Mouse (Mus musculus) neural tube, embryonic 13.5 days (tissue): ENCODE data around the gene Tifa. TPM values are rescaled to one million over a fixed set of nuclear protein-coding genes. Genes with fewer than 3 reads are reported as not detected.
A peak's percentile ranks its signal among the peaks of the same experiment; 100 is the strongest.

Experiments used
- ATAC-seq: fragments of 200-750 bp; cut with Nextera tagmentation; 2 replicates; pipeline ENCODE4 v1.8.0; 2017; ENCODE audit warnings: low read depth, mild to moderate bottlenecking, moderate TSS enrichment, moderate library complexity
- H3K27ac ChIP-seq: fragments of 300-500 bp; sonication (generic); replicated peaks from 2 replicates; pipeline ENCODE4 v1.5.1; 2015; ENCODE audit warnings: moderate library complexity, mild to moderate bottlenecking, inconsistent platforms
- H3K27me3 ChIP-seq: fragments of 300-500 bp; sonication (generic); 2 replicates; pipeline ENCODE4 v1.6.1; 2015; ENCODE audit warnings: mild to moderate bottlenecking, inconsistent platforms
- H3K36me3 ChIP-seq: fragments of 300-500 bp; sonication (generic); 2 replicates; pipeline ENCODE4 v1.6.1; 2015; ENCODE audit warnings: mild to moderate bottlenecking, inconsistent platforms
- H3K4me1 ChIP-seq: fragments of 300-500 bp; sonication (generic); replicated peaks from 2 replicates; pipeline ENCODE4 v1.6.1; 2015; ENCODE audit warnings: inconsistent platforms
- H3K4me2 ChIP-seq: fragments of 300-500 bp; sonication (generic); 2 replicates; pipeline ENCODE4 v1.6.1; 2015; ENCODE audit warnings: inconsistent platforms, mild to moderate bottlenecking, moderate library complexity
- H3K4me3 ChIP-seq: fragments of 300-500 bp; sonication (generic); 2 replicates; pipeline ENCODE4 v1.5.1; 2015; ENCODE audit warnings: mild to moderate bottlenecking, inconsistent platforms
- H3K9ac ChIP-seq: fragments of 300-500 bp; sonication (generic); 2 replicates; pipeline ENCODE4 v1.6.1; 2015; ENCODE audit warnings: moderate library complexity, mild to moderate bottlenecking, inconsistent platforms
- H3K9me3 ChIP-seq: fragments of 300-500 bp; sonication (generic); 2 replicates; pipeline ENCODE4 v1.6.1; 2016; ENCODE audit warnings: inconsistent platforms
- WGBS: fragments of 180-500 bp; shearing (Covaris S2); methylation state at CpG from one replicate; pipeline ENCODE4 v1.1.7; 2015; 5-methylcytosine and 5-hydroxymethylcytosine counted together
- polyA plus RNA-seq: library from polyadenylated mRNA; unstranded; fragments of >200 nt; fragmentation: Nextera tagmentation; extraction: Ambion mirVana; gene quantifications from 2 replicates; pipeline ENCODE4 v1.2.1, GENCODE M21; 2015

Tifa gene
- polyA plus RNA-seq, 1 experiment from 2014 or later, result 2.9 TPM

DNA sequence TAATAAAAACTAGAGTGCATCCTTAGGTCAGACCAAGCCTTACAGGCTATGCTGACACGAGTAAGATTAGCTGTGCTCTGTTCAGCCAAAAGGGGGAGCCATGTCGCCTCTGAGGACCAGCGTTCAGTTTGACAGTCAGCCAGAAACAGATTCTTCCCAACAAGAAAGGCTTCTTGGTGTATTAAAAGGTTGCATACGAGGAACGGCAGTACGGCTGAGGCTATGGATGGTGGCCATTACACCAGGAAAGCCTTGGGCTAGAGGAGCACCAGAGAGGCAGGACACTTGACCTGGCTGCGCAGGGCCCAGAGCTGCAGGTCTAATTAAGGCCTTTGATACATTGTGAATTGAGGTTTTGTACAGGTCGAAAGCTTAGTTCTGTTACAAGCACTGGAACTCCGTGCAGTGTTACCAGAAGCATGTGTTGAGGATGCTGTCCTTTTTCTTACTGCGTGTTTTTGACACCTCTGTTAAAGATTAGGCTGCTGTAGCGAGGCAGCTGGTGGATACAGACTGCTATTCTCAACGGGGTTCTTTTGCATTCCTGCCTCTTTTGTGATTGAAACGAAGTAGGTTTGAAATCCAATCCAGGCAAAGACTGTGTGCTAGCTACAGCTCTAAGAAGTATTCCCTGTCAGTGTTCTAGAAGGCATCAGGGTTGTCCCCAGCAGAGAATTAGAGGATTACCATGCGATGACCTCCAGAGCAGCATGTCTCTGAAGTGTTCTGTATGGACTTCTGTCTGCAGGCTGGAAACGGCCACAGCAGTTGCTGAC is 64.0 kb downstream of the Tifa start:
- 18% methylated on average over 15 of the region's 15 CpGs for WGBS
- no peaks in the 10 kb centered on the region for H3K36me3 ChIP-seq
- H3K27ac ChIP-seq, result no peak overlapping the region
- H3K9ac ChIP-seq, result peak overlapping the region; percentile 45
- no peak overlapping the region for H3K4me3 ChIP-seq
- peak; percentile 81 for ATAC-seq
- H3K4me2 ChIP-seq, result peak overlapping the region; percentile 43
- no peaks in the 10 kb centered on the region for H3K27me3 ChIP-seq
- H3K4me1 ChIP-seq, result peaks cover 8% of the 10 kb centered on the region
- no peaks in the 10 kb centered on the region for H3K9me3 ChIP-seq

DNA sequence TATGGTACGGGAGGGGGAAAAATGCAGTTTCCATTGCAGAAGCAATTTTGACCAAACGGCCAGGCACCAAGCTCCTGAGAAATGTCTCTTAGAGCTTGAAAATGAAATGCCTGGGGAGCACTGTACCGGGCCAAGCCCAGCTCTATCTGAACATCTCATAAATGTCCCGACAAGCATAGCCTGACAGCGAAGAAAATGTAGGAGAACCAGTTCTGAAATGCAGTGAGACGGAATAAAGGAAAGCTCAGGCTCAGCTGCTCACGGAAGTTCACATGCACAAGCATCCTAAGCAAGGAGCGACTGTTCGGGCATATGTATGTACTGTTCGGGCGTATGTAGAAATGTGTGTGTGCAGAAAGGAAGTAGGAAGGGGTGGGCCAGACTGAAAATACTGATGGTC is 71.7 kb downstream of the Tifa start:
- Histone ChIP-seq H3K4me2 (no peak overlapping the region), H3K9ac (no peak overlapping the region), H3K27me3 (no peaks in the 10 kb centered on the region), H3K36me3 (no peaks in the 10 kb centered on the region), H3K4me3 (no peak overlapping the region), H3K27ac (no peak overlapping the region), H3K4me1 (peaks cover 5% of the 10 kb centered on the region; the same call in 1 of the 2 replicates), H3K9me3 (0 out of 2 replicates have a peak, but pooled peaks cover 5% of the 10 kb centered on the region)
- ATAC-seq, result no peak
- WGBS, result 92% methylated on average over 11 of the region's 11 CpGs

DNA sequence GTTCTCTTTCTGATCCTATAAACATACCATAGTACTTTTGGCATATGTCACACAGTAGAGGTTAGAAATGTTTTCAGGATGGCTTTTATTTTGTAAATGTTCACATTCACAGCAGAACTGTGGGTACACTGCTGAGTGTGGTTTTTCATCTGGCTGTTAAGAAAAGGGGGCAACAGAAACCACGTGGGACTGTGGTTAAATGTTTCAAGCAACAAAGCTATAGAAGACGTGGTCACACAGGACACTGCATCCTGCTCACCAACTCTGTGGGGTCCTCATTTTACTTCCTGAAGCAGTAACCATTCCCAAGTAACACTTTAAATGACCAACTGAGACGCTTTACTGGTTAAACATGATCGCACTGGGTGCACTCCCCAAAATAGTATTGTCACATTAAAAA is 72.9 kb downstream of the Tifa start:
- Histone ChIP-seq H3K9ac (no peak overlapping the region), H3K4me1 (peaks cover 5% of the 10 kb centered on the region; the same call in 1 of the 2 replicates), H3K27ac (no peak overlapping the region), H3K9me3 (0 out of 2 replicates have a peak, but pooled peaks cover 5% of the 10 kb centered on the region), H3K4me3 (no peak overlapping the region), H3K36me3 (no peaks in the 10 kb centered on the region), H3K4me2 (no peak overlapping the region), H3K27me3 (no peaks in the 10 kb centered on the region)
- WGBS, result 77% methylated on average over 4 of the region's 4 CpGs
- no peak for ATAC-seq

DNA sequence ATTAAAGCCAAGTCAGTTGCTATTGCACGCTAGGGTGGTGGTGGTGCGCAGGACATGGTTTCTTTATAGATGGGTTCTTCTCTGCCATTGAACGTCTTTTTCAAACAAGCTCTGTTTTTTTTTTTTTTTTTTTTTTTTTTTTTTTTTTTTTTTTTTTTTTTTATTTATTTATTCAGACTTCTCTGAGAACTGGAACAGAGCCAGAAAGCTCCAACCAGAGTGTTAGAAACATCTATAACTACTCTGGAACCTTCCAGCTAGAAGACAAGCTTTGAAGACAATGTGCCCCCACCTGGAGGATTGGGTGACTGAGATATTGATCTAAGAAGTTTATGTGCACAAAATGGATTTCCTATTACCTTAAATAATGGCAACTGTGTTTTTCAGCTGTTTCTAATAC is 74.0 kb downstream of the Tifa start:
- 76% methylated on average over 3 of the region's 3 CpGs for WGBS
- H3K27ac ChIP-seq, result no peak overlapping the region

DNA sequence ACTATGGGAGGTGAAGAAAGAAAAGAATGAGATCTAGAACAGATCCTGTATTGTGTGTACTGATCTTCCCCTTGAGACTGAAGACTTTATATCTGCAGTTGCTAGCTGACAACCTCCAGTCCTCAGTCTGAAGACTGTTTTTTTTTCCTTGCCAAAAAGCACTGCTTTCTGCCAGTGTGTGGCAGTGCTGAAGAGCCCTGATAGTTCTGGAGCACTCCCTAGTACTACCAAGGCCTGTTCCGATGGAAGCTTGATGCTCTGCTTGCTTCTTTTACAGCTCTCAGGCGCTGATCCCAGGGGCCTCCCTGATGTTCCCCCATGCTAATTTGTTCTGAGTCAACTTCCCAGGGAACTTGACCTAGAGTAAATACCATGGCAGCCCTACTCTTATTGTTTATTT is 74.6 kb downstream of the Tifa start:
- peaks cover 10% of the 10 kb centered on the region for H3K4me1 ChIP-seq
- no peaks in the 10 kb centered on the region for H3K27me3 ChIP-seq
- 0 out of 2 replicates have a peak, but pooled peaks cover 1% of the 10 kb centered on the region for H3K9me3 ChIP-seq
- 48% methylated on average over 2 of the region's 2 CpGs for WGBS
- no peak overlapping the region for H3K27ac ChIP-seq
- H3K4me2 ChIP-seq, result no peak overlapping the region
- ATAC-seq, result no peak
- no peak overlapping the region for H3K4me3 ChIP-seq
- no peaks in the 10 kb centered on the region for H3K36me3 ChIP-seq
- H3K9ac ChIP-seq, result no peak overlapping the region

More for the DNA sequence above, 74.0 kb downstream of the Tifa start:
- ATAC-seq, result no peak
- Histone ChIP-seq H3K4me2 (no peak overlapping the region), H3K27me3 (no peaks in the 10 kb centered on the region), H3K36me3 (no peaks in the 10 kb centered on the region), H3K9me3 (0 out of 2 replicates have a peak, but pooled peaks cover 5% of the 10 kb centered on the region), H3K9ac (no peak overlapping the region), H3K4me3 (no peak overlapping the region), H3K4me1 (peaks cover 5% of the 10 kb centered on the region; the same call in 1 of the 2 replicates)

DNA sequence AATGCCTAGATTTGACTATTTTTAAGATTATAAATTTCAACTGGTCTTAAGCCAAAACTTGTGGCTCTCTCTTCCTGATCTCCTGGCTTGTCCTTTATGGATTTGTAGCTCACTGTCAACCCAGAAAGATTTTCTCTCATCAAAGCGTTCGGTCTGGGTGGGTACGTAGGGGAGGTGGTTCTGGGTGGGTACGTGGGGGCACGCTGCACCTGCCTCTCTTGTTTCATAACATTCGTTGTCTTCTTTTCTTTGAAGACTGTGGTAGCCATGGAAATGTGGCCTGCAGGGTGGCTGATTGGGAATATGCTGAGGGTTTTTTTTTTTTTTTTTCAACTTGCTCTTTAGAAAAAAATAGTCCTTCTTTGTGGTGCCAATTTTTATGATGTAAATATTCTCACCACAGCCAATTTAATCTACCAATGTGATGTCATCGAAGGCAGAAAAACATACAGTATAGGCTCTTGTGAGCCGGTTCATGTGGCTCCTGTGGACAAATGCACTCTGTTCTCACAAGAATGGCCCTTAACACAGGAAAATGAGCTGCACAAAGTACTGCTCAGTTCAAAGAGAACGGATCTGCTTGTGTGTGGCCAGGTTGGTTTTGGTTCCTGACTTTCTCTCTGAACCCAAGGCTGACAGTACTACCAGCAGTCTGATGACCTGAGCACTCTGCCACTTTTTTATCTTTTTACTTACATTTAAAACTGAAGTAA is 78.6 kb downstream of the Tifa start:
- Histone ChIP-seq H3K27ac (no peak overlapping the region), H3K36me3 (no peaks in the 10 kb centered on the region), H3K9ac (no peak overlapping the region), H3K4me2 (no peak overlapping the region), H3K4me1 (peaks cover 11% of the 10 kb centered on the region), H3K4me3 (no peak overlapping the region), H3K27me3 (no peaks in the 10 kb centered on the region), H3K9me3 (no peaks in the 10 kb centered on the region)
- no peak for ATAC-seq
- WGBS, result 43% methylated on average over 9 of the region's 9 CpGs

DNA sequence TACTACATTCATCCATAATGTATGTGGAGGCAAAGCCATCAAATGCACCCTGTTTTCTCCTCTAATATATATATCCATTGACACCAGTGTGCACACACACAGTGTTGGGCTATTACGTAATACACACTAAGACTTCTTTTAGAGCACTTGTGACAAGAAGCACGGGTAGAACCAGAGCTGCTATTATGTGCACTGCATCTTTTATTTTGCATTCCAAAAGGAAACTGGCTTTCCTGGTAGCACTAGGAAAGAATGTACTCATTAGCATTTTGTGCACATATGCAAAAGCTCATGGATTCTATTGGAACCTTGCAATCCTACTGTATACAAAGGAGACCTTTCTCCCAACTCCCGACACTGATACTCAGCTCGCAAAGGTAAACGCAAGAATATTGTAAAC is 79.3 kb downstream of the Tifa start:
- WGBS, result 35% methylated on average over 5 of the region's 5 CpGs
- Histone ChIP-seq H3K9me3 (no peaks in the 10 kb centered on the region), H3K27me3 (no peaks in the 10 kb centered on the region), H3K4me1 (peaks cover 17% of the 10 kb centered on the region), H3K4me2 (no peak overlapping the region), H3K27ac (no peak overlapping the region), H3K9ac (no peak overlapping the region), H3K36me3 (no peaks in the 10 kb centered on the region), H3K4me3 (no peak overlapping the region)
- ATAC-seq, result peak; percentile 67

DNA sequence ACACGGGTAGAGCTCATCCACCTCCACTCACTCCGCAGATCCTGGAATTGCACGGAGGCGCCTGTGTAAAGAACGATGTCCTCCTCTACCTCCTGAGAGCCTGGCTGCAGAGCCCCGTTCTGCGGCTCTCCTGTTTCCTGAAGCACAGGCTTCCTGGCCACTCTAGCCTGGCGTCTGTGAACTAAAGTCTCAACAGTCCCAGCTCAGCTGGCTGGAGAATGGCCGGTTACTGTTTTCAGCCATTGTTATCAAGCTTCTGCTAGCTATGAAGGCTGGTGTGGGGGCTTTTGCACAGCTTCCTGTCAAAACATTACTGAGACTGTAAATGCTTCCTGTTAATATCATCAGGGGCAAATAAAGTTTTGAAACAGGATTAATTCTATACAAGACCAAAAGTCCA is 82.0 kb downstream of the Tifa start:
- Histone ChIP-seq H3K9ac (no peak overlapping the region), H3K4me1 (peaks cover 23% of the 10 kb centered on the region), H3K4me3 (no peak overlapping the region), H3K36me3 (no peaks in the 10 kb centered on the region), H3K9me3 (no peaks in the 10 kb centered on the region), H3K27ac (no peak overlapping the region), H3K4me2 (no peak overlapping the region), H3K27me3 (no peaks in the 10 kb centered on the region)
- WGBS, result 79% methylated on average over 9 of the region's 9 CpGs
- no peak for ATAC-seq

DNA sequence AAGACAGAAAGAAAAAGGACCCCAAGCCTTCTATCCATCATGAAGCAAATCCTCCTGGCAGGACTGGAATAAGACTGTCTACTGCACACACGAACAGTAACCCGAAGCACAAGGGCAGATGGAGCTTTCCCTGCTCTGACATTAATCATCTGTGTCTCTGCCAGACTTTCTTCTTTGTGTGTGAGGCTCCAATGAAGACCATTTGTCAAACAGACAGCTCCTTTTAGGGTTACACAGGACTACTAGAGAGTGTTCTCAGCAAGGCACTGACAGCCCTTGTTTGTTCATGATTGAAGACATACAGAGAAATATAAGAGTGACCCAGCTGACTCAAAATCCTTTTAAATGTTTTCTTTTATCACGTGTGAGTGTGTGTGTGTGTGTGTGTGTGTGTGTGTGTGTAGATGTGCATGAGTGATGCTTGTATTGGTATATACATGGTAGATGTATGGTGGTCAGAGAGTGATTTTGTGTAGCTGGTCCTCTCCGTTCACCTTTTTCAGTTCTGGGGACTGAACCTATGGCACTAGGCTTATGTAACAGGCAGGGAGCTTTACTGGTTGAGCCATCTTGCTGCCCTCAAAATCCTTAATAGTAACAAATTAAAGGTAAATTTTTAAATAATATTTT is 84.8 kb downstream of the Tifa start:
- Histone ChIP-seq H3K9me3 (no peaks in the 10 kb centered on the region), H3K27ac (peak overlapping the region; percentile 43), H3K9ac (no peak overlapping the region), H3K27me3 (no peaks in the 10 kb centered on the region), H3K36me3 (no peaks in the 10 kb centered on the region), H3K4me1 (peaks cover 17% of the 10 kb centered on the region), H3K4me2 (no peak overlapping the region), H3K4me3 (no peak overlapping the region)
- 9% methylated on average over 4 of the region's 4 CpGs for WGBS
- ATAC-seq, result peak; percentile 89

DNA sequence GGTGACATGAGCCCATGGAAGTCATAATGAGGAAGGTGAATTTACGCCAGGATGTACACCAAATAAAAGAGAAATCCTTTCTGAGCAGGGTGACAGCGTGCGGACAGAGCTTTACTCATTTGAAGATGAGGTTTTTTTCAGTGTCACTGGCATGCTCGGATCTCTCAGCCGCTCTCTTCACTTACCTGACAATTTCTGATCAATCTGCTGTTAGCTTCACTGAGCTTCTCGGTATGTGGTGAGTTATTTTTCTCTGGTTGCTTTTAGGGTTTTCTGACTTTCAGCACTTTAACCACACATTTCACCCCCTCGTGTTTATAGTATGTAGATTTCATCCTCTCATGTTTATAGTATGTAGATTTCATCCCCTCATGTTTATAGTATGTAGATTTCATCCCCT is 85.5 kb downstream of the Tifa start:
- peaks cover 17% of the 10 kb centered on the region for H3K4me1 ChIP-seq
- H3K9me3 ChIP-seq, result no peaks in the 10 kb centered on the region
- peak overlapping the region; percentile 49; the same call in 1 of the 2 replicates for H3K27ac ChIP-seq
- WGBS, result 53% methylated on average over 7 of the region's 7 CpGs
- no peaks in the 10 kb centered on the region for H3K36me3 ChIP-seq
- no peak overlapping the region for H3K9ac ChIP-seq
- H3K4me3 ChIP-seq, result no peak overlapping the region
- H3K27me3 ChIP-seq, result no peaks in the 10 kb centered on the region
- no peak for ATAC-seq
- no peak overlapping the region for H3K4me2 ChIP-seq

DNA sequence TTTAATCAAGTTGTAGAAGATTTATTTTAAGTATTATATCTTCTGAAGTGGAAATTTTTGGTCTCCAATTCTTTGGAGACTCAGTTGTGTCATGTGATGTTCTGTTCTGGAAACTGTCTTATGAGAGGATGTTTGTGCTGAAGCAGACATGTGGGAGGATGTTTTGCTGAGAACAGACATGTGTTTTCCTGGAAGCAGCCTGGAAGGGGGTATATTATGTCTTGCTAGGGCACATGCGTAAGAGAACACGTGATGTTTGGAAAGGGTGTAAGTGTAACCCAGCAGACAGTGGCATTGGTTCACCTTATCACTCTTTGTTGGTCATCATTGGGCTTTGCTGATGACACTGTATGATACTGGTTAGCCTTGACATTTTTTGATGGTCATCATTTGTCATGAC is 85.9 kb downstream of the Tifa start:
- Histone ChIP-seq H3K4me3 (no peak overlapping the region), H3K9me3 (no peaks in the 10 kb centered on the region), H3K9ac (no peak overlapping the region), H3K27ac (no peak overlapping the region), H3K36me3 (no peaks in the 10 kb centered on the region), H3K27me3 (no peaks in the 10 kb centered on the region), H3K4me2 (no peak overlapping the region), H3K4me1 (peaks cover 17% of the 10 kb centered on the region)
- 87% methylated on average over 2 of the region's 2 CpGs for WGBS
- ATAC-seq, result no peak

DNA sequence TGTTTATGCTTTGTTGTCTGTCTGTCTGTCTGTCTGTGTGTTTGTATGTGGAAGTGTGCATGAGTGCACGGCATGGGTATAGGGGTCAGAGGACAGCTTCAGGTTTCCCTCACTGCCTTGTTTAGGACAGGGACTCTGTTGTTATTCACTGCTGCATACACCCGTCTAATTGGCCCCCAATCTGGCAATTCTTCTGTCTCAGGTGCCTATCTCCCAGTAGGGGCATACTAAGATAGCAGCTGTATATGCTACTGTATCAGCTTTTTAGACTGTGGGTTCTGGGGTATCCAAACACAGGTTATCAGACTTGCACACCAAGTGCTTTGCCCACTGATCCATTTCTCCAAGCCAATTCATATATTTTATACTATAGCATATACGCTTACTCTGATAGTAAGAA is 90.4 kb downstream of the Tifa start:
- Histone ChIP-seq H3K27me3 (no peaks in the 10 kb centered on the region), H3K4me1 (peaks cover 2% of the 10 kb centered on the region; the same call in 1 of the 2 replicates), H3K4me3 (no peak overlapping the region), H3K36me3 (no peaks in the 10 kb centered on the region), H3K27ac (no peak overlapping the region), H3K9ac (no peak overlapping the region), H3K4me2 (no peak overlapping the region), H3K9me3 (no peaks in the 10 kb centered on the region)
- no peak for ATAC-seq
- WGBS, result 86% methylated on average over 3 of the region's 3 CpGs
